Mouse (Mus musculus): ENCODE measurements at regions not wholly inside any gene's neighbourhood (a gene's known extent, or its start where the extent isn't known, plus 50 kb on each side); places are given as distances from the start of the nearest gene placed in this dataset.

- no peaks in the 10 kb centered on the region for H3K4me1 ChIP-seq (ENCODE audit: control insufficient read depth, insufficient read depth, low read length)
- no peaks in the 10 kb centered on the region for H3K36me3 ChIP-seq (ENCODE audit: control insufficient read depth, insufficient read depth, low read length)
- H3K27ac ChIP-seq (ENCODE audit: low read length): no peak overlapping the region
- H3K9ac ChIP-seq (ENCODE audit: low read length): no peak overlapping the region
- H3K9me3 ChIP-seq (replicated peaks; ENCODE audit: control insufficient read depth, low read length): no peaks in the 10 kb centered on the region
- ATAC-seq (ENCODE audit: insufficient read depth, low FRiP score): no peak
- H3K27me3 ChIP-seq (ENCODE audit: control insufficient read depth, insufficient read depth, low read length): no peaks in the 10 kb centered on the region
- no peak overlapping the region for H3K4me3 ChIP-seq (replicated peaks; ENCODE audit: low read length)
- no peak overlapping the region for H3K4me2 ChIP-seq (ENCODE audit: low read depth, low read length)
- 66% methylated on average over 4 of the region's 4 CpGs for WGBS
These were observed 64.9 kb downstream of the Fam43a start for GRCm38 (mm10) chr16:30664433-30664832.

- no peak overlapping the region for H3K27ac ChIP-seq (ENCODE audit: low read length)
- no peak overlapping the region for H3K9ac ChIP-seq (ENCODE audit: low read length)
- no peak overlapping the region for H3K4me3 ChIP-seq (replicated peaks; ENCODE audit: low read length)
- H3K4me1 ChIP-seq (ENCODE audit: control insufficient read depth, insufficient read depth, low read length): no peaks in the 10 kb centered on the region
- H3K27me3 ChIP-seq (ENCODE audit: control insufficient read depth, insufficient read depth, low read length): no peaks in the 10 kb centered on the region
- no peaks in the 10 kb centered on the region for H3K36me3 ChIP-seq (ENCODE audit: control insufficient read depth, insufficient read depth, low read length)
- 44% methylated on average over 2 of the region's 2 CpGs for WGBS
- ATAC-seq (ENCODE audit: insufficient read depth, low FRiP score): no peak
- no peak overlapping the region for H3K4me2 ChIP-seq (ENCODE audit: low read depth, low read length)
- H3K9me3 ChIP-seq (replicated peaks; ENCODE audit: control insufficient read depth, low read length): no peaks in the 10 kb centered on the region
These were observed 66.4 kb downstream of the Fam43a start for GRCm38 (mm10) chr16:30665881-30666280.

GRCm38 (mm10) chr16:30669883-30670282, 70.4 kb downstream of the Fam43a start:
- Histone ChIP-seq H3K27me3 (ENCODE audit: control insufficient read depth, insufficient read depth, low read length) (no peaks in the 10 kb centered on the region), H3K9me3 (replicated peaks; ENCODE audit: control insufficient read depth, low read length) (no peaks in the 10 kb centered on the region), H3K4me2 (ENCODE audit: low read depth, low read length) (no peak overlapping the region), H3K9ac (ENCODE audit: low read length) (no peak overlapping the region), H3K4me3 (replicated peaks; ENCODE audit: low read length) (no peak overlapping the region), H3K27ac (ENCODE audit: low read length) (no peak overlapping the region), H3K4me1 (ENCODE audit: control insufficient read depth, insufficient read depth, low read length) (no peaks in the 10 kb centered on the region), H3K36me3 (ENCODE audit: control insufficient read depth, insufficient read depth, low read length) (no peaks in the 10 kb centered on the region)
- WGBS: 57% methylated on average over 8 of the region's 8 CpGs
- ATAC-seq (ENCODE audit: insufficient read depth, low FRiP score): no peak

GRCm38 (mm10) chr16:30671584-30671983, 72.1 kb downstream of the Fam43a start:
- H3K36me3 ChIP-seq (ENCODE audit: control insufficient read depth, insufficient read depth, low read length): no peaks in the 10 kb centered on the region
- no peak overlapping the region for H3K27ac ChIP-seq (ENCODE audit: low read length)
- H3K9ac ChIP-seq (ENCODE audit: low read length): no peak overlapping the region
- no peaks in the 10 kb centered on the region for H3K27me3 ChIP-seq (ENCODE audit: control insufficient read depth, insufficient read depth, low read length)
- H3K4me3 ChIP-seq (replicated peaks; ENCODE audit: low read length): no peak overlapping the region
- WGBS: 76% methylated on average over 10 of the region's 10 CpGs
- H3K9me3 ChIP-seq (replicated peaks; ENCODE audit: control insufficient read depth, low read length): no peaks in the 10 kb centered on the region
- no peak overlapping the region for H3K4me2 ChIP-seq (ENCODE audit: low read depth, low read length)
- no peaks in the 10 kb centered on the region for H3K4me1 ChIP-seq (ENCODE audit: control insufficient read depth, insufficient read depth, low read length)
- ATAC-seq (ENCODE audit: insufficient read depth, low FRiP score): no peak

GRCm38 (mm10) chr16:30672776-30673550, 73.4 kb downstream of the Fam43a start:
- H3K27ac ChIP-seq (ENCODE audit: low read length): no peak overlapping the region
- ATAC-seq (ENCODE audit: insufficient read depth, low FRiP score): no peak
- no peaks in the 10 kb centered on the region for H3K36me3 ChIP-seq (ENCODE audit: control insufficient read depth, insufficient read depth, low read length)
- H3K9me3 ChIP-seq (replicated peaks; ENCODE audit: control insufficient read depth, low read length): no peaks in the 10 kb centered on the region
- H3K4me2 ChIP-seq (ENCODE audit: low read depth, low read length): no peak overlapping the region
- H3K4me1 ChIP-seq (ENCODE audit: control insufficient read depth, insufficient read depth, low read length): no peaks in the 10 kb centered on the region
- H3K4me3 ChIP-seq (replicated peaks; ENCODE audit: low read length): no peak overlapping the region
- H3K9ac ChIP-seq (ENCODE audit: low read length): no peak overlapping the region
- H3K27me3 ChIP-seq (ENCODE audit: control insufficient read depth, insufficient read depth, low read length): no peaks in the 10 kb centered on the region
- 65% methylated on average over 15 of the region's 15 CpGs for WGBS

GRCm38 (mm10) chr16:30673662-30674061, 74.1 kb downstream of the Fam43a start:
- no peak overlapping the region for H3K9ac ChIP-seq (ENCODE audit: low read length)
- H3K27me3 ChIP-seq (ENCODE audit: control insufficient read depth, insufficient read depth, low read length): no peaks in the 10 kb centered on the region
- no peak overlapping the region for H3K4me3 ChIP-seq (replicated peaks; ENCODE audit: low read length)
- H3K36me3 ChIP-seq (ENCODE audit: control insufficient read depth, insufficient read depth, low read length): no peaks in the 10 kb centered on the region
- 86% methylated on average over 15 of the region's 15 CpGs for whole genome bisulfite sequencing
- no peaks in the 10 kb centered on the region for H3K4me1 ChIP-seq (ENCODE audit: control insufficient read depth, insufficient read depth, low read length)
- H3K9me3 ChIP-seq (replicated peaks; ENCODE audit: control insufficient read depth, low read length): no peaks in the 10 kb centered on the region
- no peak for ATAC-seq (ENCODE audit: insufficient read depth, low FRiP score)
- H3K4me2 ChIP-seq (ENCODE audit: low read depth, low read length): no peak overlapping the region
- H3K27ac ChIP-seq (ENCODE audit: low read length): no peak overlapping the region

- no peak overlapping the region for H3K4me2 ChIP-seq (ENCODE audit: low read depth, low read length)
- no peak overlapping the region for H3K9ac ChIP-seq (ENCODE audit: low read length)
- H3K27ac ChIP-seq (ENCODE audit: low read length): no peak overlapping the region
- H3K4me1 ChIP-seq (ENCODE audit: control insufficient read depth, insufficient read depth, low read length): no peaks in the 10 kb centered on the region
- no peaks in the 10 kb centered on the region for H3K9me3 ChIP-seq (replicated peaks; ENCODE audit: control insufficient read depth, low read length)
- no peak for ATAC-seq (ENCODE audit: insufficient read depth, low FRiP score)
- H3K4me3 ChIP-seq (replicated peaks; ENCODE audit: low read length): no peak overlapping the region
- no peaks in the 10 kb centered on the region for H3K27me3 ChIP-seq (ENCODE audit: control insufficient read depth, insufficient read depth, low read length)
- H3K36me3 ChIP-seq (ENCODE audit: control insufficient read depth, insufficient read depth, low read length): no peaks in the 10 kb centered on the region
- 65% methylated on average over 4 of the region's 4 CpGs for WGBS
These were observed 76.3 kb downstream of the Fam43a start for GRCm38 (mm10) chr16:30675829-30676228.

- Histone ChIP-seq H3K4me1 (ENCODE audit: control insufficient read depth, insufficient read depth, low read length) (no peaks in the 10 kb centered on the region), H3K27ac (ENCODE audit: low read length) (no peak overlapping the region), H3K4me3 (replicated peaks; ENCODE audit: low read length) (no peak overlapping the region), H3K9ac (ENCODE audit: low read length) (no peak overlapping the region), H3K27me3 (ENCODE audit: control insufficient read depth, insufficient read depth, low read length) (no peaks in the 10 kb centered on the region), H3K9me3 (replicated peaks; ENCODE audit: control insufficient read depth, low read length) (no peaks in the 10 kb centered on the region), H3K4me2 (ENCODE audit: low read depth, low read length) (no peak overlapping the region), H3K36me3 (ENCODE audit: control insufficient read depth, insufficient read depth, low read length) (no peaks in the 10 kb centered on the region)
- no peak for ATAC-seq (ENCODE audit: insufficient read depth, low FRiP score)
- WGBS: 89% methylated on average over 4 of the region's 4 CpGs
These were observed 77.5 kb downstream of the Fam43a start for GRCm38 (mm10) chr16:30677016-30677415.

- no peak for ATAC-seq (ENCODE audit: insufficient read depth, low FRiP score)
These were observed 78.6 kb downstream of the Fam43a start for GRCm38 (mm10) chr16:30677896-30678707.

More at GRCm38 (mm10) chr16:30677896-30678707, 78.6 kb downstream of the Fam43a start:
- WGBS: 79% methylated on average over 7 of the region's 7 CpGs
- Histone ChIP-seq H3K9ac (ENCODE audit: low read length) (no peak overlapping the region), H3K9me3 (replicated peaks; ENCODE audit: control insufficient read depth, low read length) (no peaks in the 10 kb centered on the region), H3K4me3 (replicated peaks; ENCODE audit: low read length) (no peak overlapping the region), H3K4me2 (ENCODE audit: low read depth, low read length) (no peak overlapping the region), H3K27me3 (ENCODE audit: control insufficient read depth, insufficient read depth, low read length) (no peaks in the 10 kb centered on the region), H3K36me3 (ENCODE audit: control insufficient read depth, insufficient read depth, low read length) (no peaks in the 10 kb centered on the region), H3K4me1 (ENCODE audit: control insufficient read depth, insufficient read depth, low read length) (no peaks in the 10 kb centered on the region), H3K27ac (ENCODE audit: low read length) (no peak overlapping the region)

All from stomach, embryonic 16.5 days (tissue).